In genomic region chr3:122419610-122420409, GRCm38 (mm10) we compare ENCODE assay signal across 8 mouse cellular contexts.
DNase-seq lines count a peak whose midpoint lies in the region; ATAC-seq and TF ChIP-seq lines count a peak whose summit lies in the region.

No protein-coding gene starts in this region.

- peak; percentile 40 for DNase-seq in CD4-positive, CD25-positive, alpha-beta regulatory T cell, adult 2 months (ENCODE audit: low read depth, low spot score)
- DNase-seq in brain, adult 2 months (ENCODE audit: low read depth, low spot score) = peak; percentile 59
- DNase-seq in forebrain, embryonic 10.5 days (ENCODE audit: extremely low spot score, low spot score) = peak; percentile 81
- DNase-seq in heart, postnatal 0 days (ENCODE audit: low spot score) = peak; percentile 63
- peak; percentile 78 to 89 for DNase-seq in kidney, postnatal 25 days
- DNase-seq in lung, embryonic 14.5 days = peak; percentile 86
- peak; percentile 67 for DNase-seq in testis, postnatal 14 days (ENCODE audit: low spot score)

- peak overlapping the region; percentile 47 for H3K9ac ChIP-seq in heart, postnatal 0 days (replicated peaks; ENCODE audit: low read depth, low read length)
- H3K9ac ChIP-seq in lung, embryonic 14.5 days = peak overlapping the region; percentile 77
- peak overlapping the region; percentile 58 for H3K9ac ChIP-seq in neural tube, embryonic 15.5 days (replicated peaks)

- H3K9me3 ChIP-seq in forebrain, embryonic 10.5 days = no peaks in the 10 kb centered on the region
- H3K9me3 ChIP-seq in heart, postnatal 0 days (replicated peaks; ENCODE audit: control insufficient read depth, low read length) = no peaks in the 10 kb centered on the region
- no peaks in the 10 kb centered on the region for H3K9me3 ChIP-seq in lung, embryonic 14.5 days (ENCODE audit: low read depth, low read length)
- no peaks in the 10 kb centered on the region for H3K9me3 ChIP-seq in neural tube, embryonic 15.5 days (replicated peaks)

- H3K27ac ChIP-seq in forebrain, embryonic 10.5 days = peak overlapping the region; percentile 93
- H3K27ac ChIP-seq in heart, postnatal 0 days (ENCODE audit: low read depth) = peak overlapping the region; percentile 56
- peak overlapping the region; percentile 77 for H3K27ac ChIP-seq in lung, embryonic 14.5 days (ENCODE audit: low read depth)
- H3K27ac ChIP-seq in neural tube, embryonic 15.5 days (replicated peaks) = peak overlapping the region; percentile 64

- H3K4me1 ChIP-seq in forebrain, embryonic 10.5 days = peaks cover 42% of the 10 kb centered on the region
- 0 out of 2 replicates have a peak, but pooled peaks cover 4% of the 10 kb centered on the region for H3K4me1 ChIP-seq in heart, postnatal 0 days (ENCODE audit: control insufficient read depth, insufficient read depth)
- H3K4me1 ChIP-seq in lung, embryonic 14.5 days (ENCODE audit: insufficient read depth) = peaks cover 7% of the 10 kb centered on the region; the same call in 1 of the 2 replicates
- H3K4me1 ChIP-seq in neural tube, embryonic 15.5 days = peaks cover 21% of the 10 kb centered on the region

- H3K27me3 ChIP-seq in forebrain, embryonic 10.5 days (ENCODE audit: poor library complexity, severe bottlenecking) = peaks cover 36% of the 10 kb centered on the region
- peaks cover 26% of the 10 kb centered on the region for H3K27me3 ChIP-seq in heart, postnatal 0 days (ENCODE audit: control insufficient read depth, insufficient read depth, low read length)
- H3K27me3 ChIP-seq in lung, embryonic 14.5 days (ENCODE audit: insufficient read depth, low read length) = 0 out of 2 replicates have a peak, but pooled peaks cover 4% of the 10 kb centered on the region
- peaks cover 11% of the 10 kb centered on the region for H3K27me3 ChIP-seq in neural tube, embryonic 15.5 days (replicated peaks)

- peak; percentile 85 for ATAC-seq in heart, postnatal 0 days (ENCODE audit: insufficient read depth, low read depth)
- peak; percentile 91 for ATAC-seq in lung, embryonic 14.5 days (ENCODE audit: insufficient read depth)
- peak; percentile 85 for ATAC-seq in neural tube, embryonic 15.5 days (ENCODE audit: low FRiP score)

- H3K4me3 ChIP-seq in forebrain, embryonic 10.5 days = peak overlapping the region; percentile 66
- peak overlapping the region; percentile 62 for H3K4me3 ChIP-seq in heart, postnatal 0 days (ENCODE audit: low read depth, low read length)
- peak overlapping the region; percentile 65 for H3K4me3 ChIP-seq in lung, embryonic 14.5 days (ENCODE audit: low read depth, low read length)
- H3K4me3 ChIP-seq in neural tube, embryonic 15.5 days (replicated peaks) = peak overlapping the region; percentile 71

- WGBS in forebrain, embryonic 10.5 days = under 1% methylated on average over 63 of the region's 63 CpGs
- WGBS in heart, postnatal 0 days = 1% methylated on average over 63 of the region's 63 CpGs
- WGBS in lung, embryonic 14.5 days = under 1% methylated on average over 63 of the region's 63 CpGs
- under 1% methylated on average over 63 of the region's 63 CpGs for WGBS in neural tube, embryonic 15.5 days

- H3K4me2 ChIP-seq in heart, postnatal 0 days (ENCODE audit: low read depth, low read length) = peak overlapping the region; percentile 86
- peak overlapping the region; percentile 93 for H3K4me2 ChIP-seq in lung, embryonic 14.5 days
- peak overlapping the region; percentile 98 for H3K4me2 ChIP-seq in neural tube, embryonic 15.5 days

- H3K36me3 ChIP-seq in forebrain, embryonic 10.5 days (replicated peaks) = peaks cover 8% of the 10 kb centered on the region; the same call in 1 of the 2 replicates
- no peaks in the 10 kb centered on the region for H3K36me3 ChIP-seq in heart, postnatal 0 days (replicated peaks; ENCODE audit: control insufficient read depth, insufficient read depth, low read length)
- no peaks in the 10 kb centered on the region for H3K36me3 ChIP-seq in lung, embryonic 14.5 days (ENCODE audit: insufficient read depth)
- H3K36me3 ChIP-seq in neural tube, embryonic 15.5 days = no peaks in the 10 kb centered on the region

- TF ChIP-seq CTCF in heart, postnatal 0 days (IDR thresholded peaks at IDR 0.05; ENCODE audit: low read depth) = no peak
- TF ChIP-seq CTCF in lung, embryonic 14.5 days (IDR thresholded peaks at IDR 0.05; ENCODE audit: low read depth) = no peak

- TF ChIP-seq EP300 in heart, postnatal 0 days (IDR thresholded peaks at IDR 0.05; ENCODE audit: low read depth) = no peak

Comparison
In these comparisons a context has a peak if more than half of its experiments do, and no peak if none do; other contexts are left out.
1. Peak in every context shown above with its lines: DNase-seq, ATAC-seq, H3K4me3 ChIP-seq and H3K27ac ChIP-seq.